Mouse (Mus musculus) bone marrow, adult 2 months (tissue): ENCODE data around the gene Rhoa. TPM values are rescaled to one million over a fixed set of nuclear protein-coding genes. Genes with fewer than 3 reads are reported as not detected.

ENCODE experiments used
- H3K27ac ChIP-seq: fragments of 200-500 bp; 2 replicates; pipeline ENCODE4 v1.5.1; 2012; ENCODE audit warnings: low read depth, mild to moderate bottlenecking, control low read depth, inconsistent platforms, low read length; ENCODE audit not compliant: control insufficient read depth, poor library complexity, insufficient read depth
- H3K4me1 ChIP-seq: fragments of 200-500 bp; 2 replicates; pipeline ENCODE4 v1.6.1; 2011; ENCODE audit warnings: low read length; ENCODE audit not compliant: control insufficient read depth, insufficient read depth
- H3K4me3 ChIP-seq: fragments of 200-500 bp; replicated peaks from 2 replicates; pipeline ENCODE3; 2011; ENCODE audit warnings: mild to moderate bottlenecking, low read depth, low read length, control low read depth; ENCODE audit not compliant: control insufficient read depth
- CTCF ChIP-seq: fragments of 200-500 bp; IDR thresholded peaks from 2 replicates; pipeline ENCODE4 v1.5.1; 2011; ENCODE audit warnings: low read length, control low read depth; ENCODE audit not compliant: control insufficient read depth, insufficient read depth
- POLR2A ChIP-seq: fragments of 200-500 bp; IDR thresholded peaks from 2 replicates; pipeline ENCODE4 v1.6.1; 2011; ENCODE audit warnings: low read depth, mild to moderate bottlenecking, control low read depth, low read length, borderline replicate concordance; ENCODE audit not compliant: control insufficient read depth
- WGBS: fragments of 180-500 bp; shearing (Covaris S2); methylation state at CpG from one replicate; pipeline ENCODE4 v1.1.7; 2018; 5-methylcytosine and 5-hydroxymethylcytosine counted together
- polyA plus RNA-seq: library from polyadenylated mRNA; stranded (reverse); fragments of >200 nt; gene quantifications from 2 replicates; pipeline ENCODE4 v1.2.4, GENCODE M21; 2011; ENCODE audit warnings: low replicate concordance; ENCODE audit not compliant: missing spikeins, insufficient read depth, insufficient read length

The Rhoa gene
- polyA plus RNA-seq, 1 experiment: 223 TPM

- Histone ChIP-seq H3K4me1 (peaks cover 7% of the 10 kb centered on the region), H3K27ac (peak overlapping the region; percentile 96), H3K4me3 (peak overlapping the region; percentile 40)
- no peak for TF ChIP-seq POLR2A
- no peak for TF ChIP-seq CTCF
- WGBS: 14% methylated on average over 5 of the region's 5 CpGs
Measured at GRCm38 (mm10) chr9:108341139-108341475, 35.2 kb downstream of the Rhoa start.

- peak overlapping the region; percentile 2 for H3K4me3 ChIP-seq
- no peak for TF ChIP-seq CTCF
- TF ChIP-seq POLR2A: no peak
Measured at GRCm38 (mm10) chr9:108341801-108342200, 35.9 kb downstream of the Rhoa start.

GRCm38 (mm10) chr9:108342301-108342831, 36.4 kb downstream of the Rhoa start:
- 1% methylated on average over 5 of the region's 5 CpGs for WGBS
- TF ChIP-seq POLR2A (no peak), CTCF (no peak)
- peak overlapping the region; percentile 96 for H3K27ac ChIP-seq
- peaks cover 7% of the 10 kb centered on the region for H3K4me1 ChIP-seq
- no peak overlapping the region for H3K4me3 ChIP-seq

More at GRCm38 (mm10) chr9:108341801-108342200, 35.9 kb downstream of the Rhoa start:
- peaks cover 7% of the 10 kb centered on the region for H3K4me1 ChIP-seq
- peak overlapping the region; percentile 96 for H3K27ac ChIP-seq

- Histone ChIP-seq H3K27ac (peak overlapping the region; percentile 80), H3K4me1 (peaks cover 7% of the 10 kb centered on the region), H3K4me3 (no peak overlapping the region)
- 42% methylated on average over 3 of the region's 3 CpGs for WGBS
- TF ChIP-seq CTCF (no peak), POLR2A (no peak)
Measured at GRCm38 (mm10) chr9:108343331-108343730, 37.4 kb downstream of the Rhoa start.

GRCm38 (mm10) chr9:108343835-108344234, 37.9 kb downstream of the Rhoa start:
- TF ChIP-seq CTCF (no peak), POLR2A (no peak)
- H3K4me1 ChIP-seq: peaks cover 7% of the 10 kb centered on the region
- no peak overlapping the region for H3K4me3 ChIP-seq
- H3K27ac ChIP-seq: peak overlapping the region; percentile 19; the same call in 1 of the 2 replicates
- WGBS: 69% methylated on average over 1 of the region's 1 CpGs

- H3K27ac ChIP-seq: peak overlapping the region; percentile 32; the same call in 1 of the 2 replicates
- H3K4me1 ChIP-seq: peaks cover 7% of the 10 kb centered on the region
- no peak overlapping the region for H3K4me3 ChIP-seq
- TF ChIP-seq CTCF (no peak), POLR2A (no peak)
- WGBS: 86% methylated on average over 4 of the region's 4 CpGs
Measured at GRCm38 (mm10) chr9:108344471-108344870, 38.5 kb downstream of the Rhoa start.

GRCm38 (mm10) chr9:108347024-108347423, 41.1 kb downstream of the Rhoa start:
- TF ChIP-seq POLR2A: no peak
- TF ChIP-seq CTCF: no peak
- Histone ChIP-seq H3K4me1 (peaks cover 5% of the 10 kb centered on the region), H3K4me3 (peak overlapping the region; percentile 89), H3K27ac (peak overlapping the region; percentile 94)
- 2% methylated on average over 11 of the region's 11 CpGs for WGBS

GRCm38 (mm10) chr9:108347540-108348289, 41.8 kb downstream of the Rhoa start, which contains the start of gene Usp4:
Usp4 (plus strand) TSS chr9:108347853.
- Histone ChIP-seq H3K4me1 (peaks cover 4% of the 10 kb centered on the region), H3K4me3 (peak within 1 kb of the TSS; percentile 89), H3K27ac (peak within 1 kb of the TSS; percentile 97)
- TF ChIP-seq CTCF: no peak
- peak; percentile 88 for TF ChIP-seq POLR2A
- WGBS: under 1% methylated on average over 75 of the region's 75 CpGs

- TF ChIP-seq POLR2A (no peak), CTCF (no peak)
- H3K4me1 ChIP-seq: peaks cover 1% of the 10 kb centered on the region
- H3K4me3 ChIP-seq: peak overlapping the region; percentile 89
- WGBS: under 1% methylated on average over 14 of the region's 14 CpGs
- peak overlapping the region; percentile 97 for H3K27ac ChIP-seq
Measured at GRCm38 (mm10) chr9:108348290-108348680, 42.4 kb downstream of the Rhoa start.
